Mouse (Mus musculus) lung, postnatal 4 days (tissue): ENCODE results near the gene Scimp.
"Not testable (repeated sequence)": the region's sequence is repeated elsewhere in the genome, so short reads cannot be mapped to it uniquely, and the experiment has no call there.

Source experiments
- DNase-seq, 2 experiments: peaks; one replicate each; pipeline ENCODE4 v3.0.0; 2021

Gene Scimp

GRCm38 (mm10) chr11:70811041-70811440, 1.3 kb downstream of the Scimp start:
- DNase-seq: no peak

GRCm38 (mm10) chr11:70809011-70809410, 3.4 kb downstream of the Scimp start:
- DNase-seq: no peak

DNA sequence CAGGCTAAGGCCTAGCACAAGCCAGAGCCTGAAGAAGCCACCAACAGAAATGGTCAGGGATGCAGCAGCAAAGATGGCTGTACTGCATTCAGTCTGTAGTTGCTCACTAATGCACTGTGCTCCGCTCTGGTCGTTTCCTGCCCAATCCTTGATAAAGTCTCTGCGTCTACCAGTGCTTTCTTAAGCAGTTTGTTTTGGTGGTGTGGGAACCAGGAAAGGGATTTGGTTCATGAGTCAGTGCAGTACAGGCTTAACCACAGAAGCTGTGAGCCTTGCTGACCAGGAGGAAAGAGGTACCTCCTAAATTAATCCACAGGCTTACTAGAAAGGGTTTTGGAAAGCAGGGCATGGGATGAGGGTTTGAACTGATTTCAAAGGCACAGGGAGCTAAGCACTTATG, 4.3 kb downstream of the Scimp start:
- DNase-seq: no peak

- no peak for DNase-seq
These were observed 4.8 kb downstream of the Scimp start for GRCm38 (mm10) chr11:70807630-70808029.

- no peak for DNase-seq
These were observed 5.7 kb downstream of the Scimp start for GRCm38 (mm10) chr11:70806697-70807096.

DNA sequence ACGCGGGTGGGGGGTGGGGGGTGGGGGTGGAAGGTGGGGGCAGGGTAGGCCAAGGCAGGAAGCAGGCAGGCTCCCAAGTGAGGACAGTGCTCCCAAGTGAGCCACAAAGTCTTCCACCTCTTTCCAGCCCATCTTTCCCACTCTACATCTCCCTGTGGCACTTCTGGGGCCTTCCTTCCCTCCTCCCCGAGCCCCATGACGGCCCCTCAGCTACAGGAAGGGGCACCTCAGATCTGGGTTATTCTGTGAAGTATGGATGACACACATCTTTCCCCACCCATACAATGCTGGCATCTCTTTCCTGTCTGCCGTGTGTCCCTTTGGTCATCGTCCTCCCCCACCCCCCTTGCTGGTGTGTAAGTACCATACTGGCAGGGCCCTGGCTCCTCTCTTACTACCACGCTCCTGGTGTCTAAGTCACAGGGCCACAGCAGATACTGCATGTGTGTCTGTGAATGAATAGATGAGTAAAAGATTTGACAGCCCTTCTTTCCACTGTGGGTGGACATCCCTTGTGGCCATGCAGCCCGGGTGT, 6.7 kb downstream of the Scimp start:
- no peak for DNase-seq

GRCm38 (mm10) chr11:70804395-70804794, 8.0 kb downstream of the Scimp start:
- no peak for DNase-seq

DNA sequence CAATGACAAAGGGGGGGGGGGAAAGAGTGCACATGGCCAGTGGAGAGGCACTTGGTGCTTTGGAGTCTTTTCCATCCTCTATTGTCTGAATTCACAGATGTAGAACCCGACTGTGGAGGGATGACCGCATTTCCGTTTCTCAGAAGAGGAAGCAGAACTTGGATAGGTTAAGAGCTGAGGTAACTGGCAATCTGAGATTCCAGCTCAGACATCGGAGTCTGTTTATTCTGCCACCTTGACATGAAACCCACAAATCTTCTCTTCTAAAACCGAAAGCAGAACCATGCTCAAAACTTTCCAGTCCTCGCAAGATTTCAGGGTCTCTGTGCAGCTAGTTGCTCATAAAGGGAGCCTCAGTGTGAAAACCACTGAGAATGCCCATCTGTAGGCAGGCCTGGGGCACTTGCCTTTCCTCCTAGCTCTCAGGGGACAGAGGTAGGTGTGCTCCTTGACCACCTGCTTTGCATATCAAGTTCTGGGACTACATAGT, 8.6 kb downstream of the Scimp start:
- no peak for DNase-seq

GRCm38 (mm10) chr11:70802865-70803261, 9.5 kb downstream of the Scimp start:
- DNase-seq: no peak

DNA sequence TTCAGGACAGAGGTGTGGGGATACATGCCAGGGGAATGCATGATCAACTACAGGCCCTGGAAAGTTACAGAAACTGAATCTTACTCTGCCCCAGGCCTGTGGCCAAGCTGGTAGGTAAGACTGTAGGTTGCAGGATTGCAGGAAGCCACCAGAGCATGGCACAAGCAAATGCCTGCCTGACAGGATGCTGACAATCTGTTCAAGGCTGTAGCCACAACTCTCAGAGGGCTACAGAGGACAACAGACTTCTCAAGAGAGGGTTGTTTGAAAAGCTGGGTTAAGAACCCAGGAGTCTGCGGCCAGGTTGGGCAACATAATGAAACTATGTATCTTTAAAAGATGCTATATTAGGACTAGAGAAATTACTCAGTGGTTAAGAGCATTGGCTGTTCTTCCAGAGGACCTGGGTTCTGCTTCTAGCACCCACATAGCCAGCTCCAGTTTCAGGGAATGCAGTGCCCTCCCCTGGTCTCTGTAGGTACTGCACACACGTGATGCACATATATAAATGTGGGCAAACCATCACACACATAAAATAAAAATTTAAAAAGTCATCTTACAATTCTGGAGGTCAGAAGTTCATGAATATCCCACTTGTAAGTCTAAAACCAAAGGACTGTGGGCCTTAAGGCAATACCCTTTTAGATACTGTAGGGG, 10.1 kb downstream of the Scimp start:
- DNase-seq: no peak

DNA sequence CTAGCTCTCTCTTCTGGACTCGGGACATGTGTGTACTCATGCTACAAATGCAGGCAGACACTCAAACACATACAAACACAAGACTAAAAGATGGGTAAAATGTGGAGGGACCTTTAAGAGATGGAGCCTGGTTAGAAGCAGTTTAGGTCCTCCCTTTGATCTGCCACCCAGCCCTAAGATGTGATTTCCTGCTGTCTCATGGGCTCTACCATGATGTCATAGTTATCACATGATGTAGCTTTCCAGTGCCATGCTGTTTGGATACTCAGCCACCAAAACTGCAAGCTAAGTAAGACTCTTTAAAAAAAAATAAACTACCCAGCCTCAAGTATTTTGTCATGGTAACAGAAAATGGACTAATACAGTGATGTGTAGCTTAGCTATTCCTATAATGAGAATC, 20.0 kb downstream of the Scimp start:
- no peak for DNase-seq

GRCm38 (mm10) chr11:70791676-70792075, 20.7 kb downstream of the Scimp start:
- DNase-seq: no peak

DNA sequence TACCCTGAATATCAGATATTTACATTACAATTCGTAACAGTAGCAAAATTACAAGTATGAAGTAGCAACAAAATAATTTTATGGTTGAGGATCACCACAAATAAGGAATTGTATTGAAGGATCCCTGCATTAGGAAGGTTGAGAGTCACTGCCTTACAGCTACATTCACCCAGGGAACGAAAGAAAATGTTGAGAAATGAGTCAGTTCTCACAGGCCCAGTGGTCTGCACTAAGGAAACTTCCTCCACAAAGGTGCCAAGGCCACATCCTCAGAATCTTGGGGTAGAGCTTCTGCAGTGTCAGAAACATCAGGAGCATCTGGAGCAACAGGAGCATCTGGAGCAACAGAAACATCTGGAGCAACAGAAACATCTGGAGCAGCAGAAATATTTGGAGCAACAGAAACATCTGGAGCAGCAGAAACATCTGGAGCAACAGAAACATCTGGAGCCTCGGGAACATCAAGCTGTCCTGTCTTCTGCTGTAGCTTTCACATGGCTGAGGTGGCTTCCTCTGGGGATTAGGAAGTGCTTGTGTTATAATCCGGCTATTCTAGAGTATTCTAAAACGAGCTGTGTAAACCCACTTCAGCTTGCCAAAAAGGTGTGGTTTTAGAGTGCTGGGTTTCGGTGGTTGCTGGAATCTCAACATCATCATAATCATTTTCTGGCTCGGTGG, 21.4 kb downstream of the Scimp start:
- no peak for DNase-seq

- no peak for DNase-seq
These were observed 22.0 kb downstream of the Scimp start for GRCm38 (mm10) chr11:70790426-70790825.

GRCm38 (mm10) chr11:70788972-70789655, 23.3 kb downstream of the Scimp start:
- DNase-seq: no peak

DNA sequence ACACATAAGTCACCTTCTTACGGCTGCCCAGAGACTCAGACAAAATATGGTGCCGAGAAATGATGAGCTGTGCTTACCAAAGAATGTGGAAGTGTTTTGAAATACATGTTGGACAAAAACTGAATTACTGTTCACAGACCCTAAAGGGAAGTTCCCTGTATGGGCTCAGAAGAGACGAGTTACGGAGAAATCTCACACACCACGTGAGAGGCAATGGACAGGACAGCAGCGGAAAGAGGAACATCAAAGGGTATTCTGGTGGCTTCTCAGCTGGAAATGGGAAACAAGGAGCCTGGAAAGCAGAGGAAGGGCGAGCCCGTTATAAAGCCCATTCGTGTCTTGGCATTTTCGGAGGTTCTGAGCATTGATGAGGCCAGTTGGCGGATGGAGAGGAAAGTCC, 25.3 kb downstream of the Scimp start:
- DNase-seq: no peak

- no peak for DNase-seq
These were observed 26.5 kb downstream of the Scimp start for GRCm38 (mm10) chr11:70785908-70786307.

DNA sequence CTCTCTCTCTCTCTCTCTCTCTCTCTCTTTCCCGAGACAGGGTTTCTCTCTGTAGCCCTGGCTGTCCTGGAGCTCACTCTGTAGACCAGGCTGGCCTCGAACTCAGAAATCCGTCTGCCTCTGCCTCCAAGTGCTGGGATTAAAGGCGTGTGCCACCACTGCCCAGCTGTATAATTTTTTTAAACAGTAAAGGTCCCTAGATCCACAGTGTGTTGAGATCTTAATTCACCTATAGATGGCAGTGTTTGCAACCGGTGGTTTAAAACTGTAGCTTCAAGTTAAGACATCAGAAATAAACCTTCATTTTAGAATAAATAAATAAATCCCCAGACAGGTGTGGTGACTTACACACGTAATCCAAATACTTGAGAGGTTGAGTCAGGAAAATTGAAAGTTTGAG, 34.3 kb downstream of the Scimp start:
- DNase-seq: not testable (repeated sequence)

DNA sequence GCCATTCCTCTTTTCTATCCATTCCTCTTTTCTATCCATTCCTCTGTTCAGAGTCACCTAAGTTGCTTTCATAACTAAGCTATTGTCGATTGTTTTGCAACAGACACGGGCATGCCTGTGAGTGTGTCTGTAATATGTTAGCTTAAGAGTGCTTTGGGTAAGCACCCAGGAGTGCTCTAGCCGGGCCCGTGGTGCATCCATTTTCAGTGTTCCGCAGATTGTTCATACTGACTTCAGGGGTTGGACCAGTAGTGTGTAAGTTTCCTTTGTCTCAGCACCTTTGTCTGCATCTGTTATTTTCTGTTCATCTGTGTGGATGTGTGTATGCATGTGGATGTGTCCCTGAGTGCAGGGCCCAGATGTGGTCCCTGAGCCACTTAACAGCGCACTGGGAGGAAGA, 34.8 kb downstream of the Scimp start:
- DNase-seq: no peak

DNA sequence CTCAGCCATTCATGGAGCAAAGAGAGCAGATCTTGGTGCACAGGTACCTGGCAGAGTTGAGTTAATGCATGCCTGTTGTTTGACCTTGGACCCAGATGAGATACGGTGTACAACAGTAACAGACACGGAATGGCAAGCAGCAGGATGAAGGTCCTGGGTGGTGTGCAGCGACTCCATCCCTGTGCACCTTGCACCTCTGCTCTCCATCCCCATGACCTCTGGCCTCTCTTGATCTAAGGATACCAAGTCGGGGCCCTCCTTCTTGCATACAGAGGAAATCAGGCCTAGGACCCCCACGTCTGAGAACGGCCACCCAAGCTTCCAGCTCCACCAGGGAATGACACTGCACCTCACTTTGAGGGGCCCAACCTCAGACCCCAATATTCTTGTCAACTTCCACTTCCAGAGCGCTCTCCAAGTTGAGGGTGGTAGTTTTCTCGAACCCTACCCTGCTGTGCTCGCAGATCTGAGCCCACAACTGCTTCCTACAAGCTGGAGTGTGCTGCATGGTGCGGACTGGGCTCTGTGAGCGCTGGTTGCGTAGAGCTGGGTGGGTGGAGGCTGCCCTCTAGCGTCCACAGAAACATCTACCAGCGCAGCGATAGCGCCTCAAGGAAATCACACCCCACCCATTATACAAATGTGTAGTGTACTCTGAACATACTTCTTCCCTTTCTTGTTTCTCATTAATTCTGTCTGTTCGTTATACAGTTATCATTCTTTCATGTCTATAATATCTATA, 35.4 kb downstream of the Scimp start:
- DNase-seq: peak; percentile 79 to 82

GRCm38 (mm10) chr11:70770804-70771203, 41.6 kb downstream of the Scimp start:
- DNase-seq: no peak

DNA sequence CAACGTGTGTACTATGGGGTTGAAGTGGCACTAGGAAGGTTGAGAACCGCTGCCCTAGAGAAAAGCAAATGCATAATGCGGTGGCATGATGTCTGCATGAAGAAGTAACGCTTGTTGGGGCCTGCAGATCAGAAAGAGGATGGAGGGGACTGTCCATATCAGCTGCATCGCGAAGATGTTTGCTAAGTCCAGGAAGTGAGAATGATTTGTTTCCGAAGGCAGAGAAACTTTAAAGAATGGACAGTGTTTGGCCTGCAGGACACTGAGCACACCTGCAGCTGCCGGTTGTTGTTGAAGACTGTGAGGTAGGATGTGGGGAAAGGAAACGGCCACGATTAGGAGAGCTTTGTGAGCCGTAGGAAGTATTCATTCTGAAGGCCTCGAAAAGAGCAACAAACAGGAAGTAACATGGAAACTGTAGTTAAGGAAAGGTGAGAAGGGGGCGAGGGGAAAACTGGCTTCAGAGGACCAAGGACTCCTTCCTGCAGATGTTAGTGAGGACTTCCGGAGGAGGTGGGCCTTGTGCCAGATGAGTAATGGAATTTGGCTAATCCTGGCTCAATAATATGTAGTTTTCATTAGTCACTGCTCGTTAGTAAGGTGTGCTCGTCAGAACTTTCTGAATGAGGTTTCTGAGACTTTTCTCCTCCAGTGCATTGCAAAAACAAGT, 46.5 kb downstream of the Scimp start:
- DNase-seq: peak in 1 of 2 experiments; percentile 27
